Comparison of ENCODE assay signal across 7 mouse cellular contexts in genomic region chr10:9674561-9675521, GRCm38 (mm10). TPM values are rescaled to one million over a fixed set of nuclear protein-coding genes. Genes with fewer than 3 reads are reported as not detected.
DNase-seq lines count a peak whose midpoint lies in the region; ATAC-seq and TF ChIP-seq lines count a peak whose summit lies in the region.

Samd5 (minus strand) TSS chr10:9675208.

- peak within 1 kb of the TSS; percentile 91 for H3K4me2 ChIP-seq in intestine, embryonic 16.5 days (ENCODE audit: low read depth, low read length)
- H3K4me2 ChIP-seq in limb, embryonic 14.5 days (replicated peaks; ENCODE audit: low read depth, low read length, severe bottlenecking): peak within 1 kb of the TSS; percentile 98
- peak within 1 kb of the TSS; percentile 91 for H3K4me2 ChIP-seq in midbrain, embryonic 12.5 days (replicated peaks)
- peak within 1 kb of the TSS; percentile 92 for H3K4me2 ChIP-seq in stomach, embryonic 16.5 days (ENCODE audit: low read depth, low read length)

- H3K27ac ChIP-seq in intestine, embryonic 16.5 days (ENCODE audit: low read length): peak within 1 kb of the TSS; percentile 68
- 0 out of 2 replicates have a peak within 1 kb of the TSS, but pooled peaks have one; percentile 26 for H3K27ac ChIP-seq in limb, embryonic 14.5 days (replicated peaks; ENCODE audit: low read depth, low read length)
- peak within 1 kb of the TSS; percentile 78 for H3K27ac ChIP-seq in midbrain, embryonic 12.5 days (replicated peaks)
- peak within 1 kb of the TSS; percentile 62 for H3K27ac ChIP-seq in stomach, embryonic 16.5 days (ENCODE audit: low read length)

- peak; percentile 64 for DNase-seq in adrenal gland, postnatal 14 days
- peak; percentile 74 for DNase-seq in embryo, embryonic 10.5 days (ENCODE audit: low spot score)
- DNase-seq in gastrocnemius, postnatal 4 days (ENCODE audit: low spot score in 2 of 2): peak; percentile 30 to 51
- DNase-seq in limb, embryonic 14.5 days (ENCODE audit: low spot score): peak; percentile 49

- H3K27me3 ChIP-seq in intestine, embryonic 16.5 days (replicated peaks; ENCODE audit: control insufficient read depth, insufficient read depth, low read length): peaks cover 3% of the 10 kb centered on the region; the same call in 1 of the 2 replicates
- 0 out of 2 replicates have a peak, but pooled peaks cover 8% of the 10 kb centered on the region for H3K27me3 ChIP-seq in limb, embryonic 14.5 days (ENCODE audit: control insufficient read depth, insufficient read depth, low read length)
- H3K27me3 ChIP-seq in midbrain, embryonic 12.5 days: peaks cover 38% of the 10 kb centered on the region
- H3K27me3 ChIP-seq in stomach, embryonic 16.5 days (ENCODE audit: control insufficient read depth, insufficient read depth, low read length): no peaks in the 10 kb centered on the region; the same call in 1 of the 2 replicates

- peak; percentile 87 for ATAC-seq in intestine, embryonic 16.5 days
- ATAC-seq in limb, embryonic 14.5 days (ENCODE audit: low FRiP score, low read depth): peak; percentile 54
- peak; percentile 81 for ATAC-seq in midbrain, embryonic 12.5 days (ENCODE audit: low FRiP score, low read depth)
- ATAC-seq in stomach, embryonic 16.5 days (ENCODE audit: insufficient read depth, low FRiP score): peak; percentile 85

- no peak for TF ChIP-seq POLR2A in limb, embryonic 14.5 days (IDR thresholded peaks at IDR 0.05; ENCODE audit: borderline replicate concordance, extremely low read depth, insufficient read depth, insufficient read length)

- peak within 1 kb of the TSS; percentile 75 for H3K4me3 ChIP-seq in intestine, embryonic 16.5 days (ENCODE audit: low read length)
- H3K4me3 ChIP-seq in limb, embryonic 14.5 days (replicated peaks; ENCODE audit: low read length): peak within 1 kb of the TSS; percentile 59
- H3K4me3 ChIP-seq in midbrain, embryonic 12.5 days: peak within 1 kb of the TSS; percentile 73
- peak within 1 kb of the TSS; percentile 79 for H3K4me3 ChIP-seq in stomach, embryonic 16.5 days (replicated peaks; ENCODE audit: low read length)

- H3K9ac ChIP-seq in intestine, embryonic 16.5 days (ENCODE audit: low read depth, low read length): peak within 1 kb of the TSS; percentile 75
- H3K9ac ChIP-seq in limb, embryonic 14.5 days (ENCODE audit: low read depth, low read length, severe bottlenecking): peak within 1 kb of the TSS; percentile 65
- H3K9ac ChIP-seq in midbrain, embryonic 12.5 days (replicated peaks): peak within 1 kb of the TSS; percentile 74
- peak within 1 kb of the TSS; percentile 83 for H3K9ac ChIP-seq in stomach, embryonic 16.5 days (ENCODE audit: low read length)

- H3K36me3 ChIP-seq in intestine, embryonic 16.5 days (ENCODE audit: control insufficient read depth, insufficient read depth, low read length): no peaks in the 10 kb centered on the region
- no peaks in the 10 kb centered on the region for H3K36me3 ChIP-seq in limb, embryonic 14.5 days (ENCODE audit: control insufficient read depth, insufficient read depth, low read length)
- no peaks in the 10 kb centered on the region for H3K36me3 ChIP-seq in midbrain, embryonic 12.5 days
- no peaks in the 10 kb centered on the region for H3K36me3 ChIP-seq in stomach, embryonic 16.5 days (ENCODE audit: control insufficient read depth, insufficient read depth, low read length)

- WGBS in intestine, embryonic 16.5 days: under 1% methylated on average over 81 of the region's 91 CpGs
- WGBS in limb, embryonic 14.5 days: 1% methylated on average over 47 of the region's 91 CpGs
- under 1% methylated on average over 91 of the region's 91 CpGs for WGBS in midbrain, embryonic 12.5 days
- WGBS in stomach, embryonic 16.5 days: under 1% methylated on average over 88 of the region's 91 CpGs

- H3K9me3 ChIP-seq in intestine, embryonic 16.5 days (ENCODE audit: control insufficient read depth, low read length): no peaks in the 10 kb centered on the region
- no peaks in the 10 kb centered on the region for H3K9me3 ChIP-seq in limb, embryonic 14.5 days (ENCODE audit: control insufficient read depth, low read length)
- no peaks in the 10 kb centered on the region for H3K9me3 ChIP-seq in midbrain, embryonic 12.5 days
- no peaks in the 10 kb centered on the region for H3K9me3 ChIP-seq in stomach, embryonic 16.5 days (replicated peaks; ENCODE audit: control insufficient read depth, low read length)

- H3K4me1 ChIP-seq in intestine, embryonic 16.5 days (ENCODE audit: control insufficient read depth, insufficient read depth, low read length): peaks cover 8% of the 10 kb centered on the region
- peaks cover 6% of the 10 kb centered on the region; the same call in 1 of the 2 replicates for H3K4me1 ChIP-seq in limb, embryonic 14.5 days (ENCODE audit: control insufficient read depth, insufficient read depth, low read length)
- H3K4me1 ChIP-seq in midbrain, embryonic 12.5 days: peaks cover 13% of the 10 kb centered on the region
- peaks cover 11% of the 10 kb centered on the region for H3K4me1 ChIP-seq in stomach, embryonic 16.5 days (ENCODE audit: control insufficient read depth, insufficient read depth, low read length)

RNA-seq across cellular contexts. Expression of gene Samd5, which starts in this region (rescaled TPM):
- total RNA-seq in adrenal gland, postnatal 14 days (2021): 4.3 and 5.8 TPM in 2 replicates
- total RNA-seq in gastrocnemius, postnatal 4 days (2021): 1 to 10 TPM; 2.7 to 3.4 TPM
- polyA plus RNA-seq in intestine, embryonic 16.5 days (2015; fragmentation: Nextera tagmentation; extraction: Ambion mirVana): 5.1 and 5.3 TPM in 2 replicates
- 6.7 and 7.4 TPM in 2 replicates for polyA plus RNA-seq in limb, embryonic 14.5 days (2012; rRNA removed)
- 11.1 and 11.8 TPM in 2 replicates for polyA plus RNA-seq in limb, embryonic 14.5 days (2014; fragmentation: Nextera tagmentation; extraction: Ambion mirVana)
- 9.5 and 9.9 TPM in 2 replicates for polyA plus RNA-seq in midbrain, embryonic 12.5 days (2016; fragmentation: Nextera tagmentation; extraction: Ambion mirVana)
- 5.4 TPM in 2 replicates for polyA plus RNA-seq in stomach, embryonic 16.5 days (2015; fragmentation: Nextera tagmentation; extraction: Ambion mirVana)

Comparison
In these comparisons a context has a peak if more than half of its experiments do, and no peak if none do; other contexts are left out.
1. Peak in every context shown above with its lines: DNase-seq, ATAC-seq, H3K4me3 ChIP-seq and H3K27ac ChIP-seq.
2. H3K27ac ChIP-seq: peak in every context shown above with its lines; median percentile 78 in midbrain, embryonic 12.5 days; 68 in intestine, embryonic 16.5 days; 62 in stomach, embryonic 16.5 days; 26 in limb, embryonic 14.5 days.